Mouse (Mus musculus) NIH3T3 (cell line): ENCODE data around the gene Trim69.

Experiments used
- DNase-seq: peaks from one replicate; pipeline ENCODE4 v3.0.0-alpha.2; 2012; ENCODE audit warnings: low read depth

Gene Trim69

DNA sequence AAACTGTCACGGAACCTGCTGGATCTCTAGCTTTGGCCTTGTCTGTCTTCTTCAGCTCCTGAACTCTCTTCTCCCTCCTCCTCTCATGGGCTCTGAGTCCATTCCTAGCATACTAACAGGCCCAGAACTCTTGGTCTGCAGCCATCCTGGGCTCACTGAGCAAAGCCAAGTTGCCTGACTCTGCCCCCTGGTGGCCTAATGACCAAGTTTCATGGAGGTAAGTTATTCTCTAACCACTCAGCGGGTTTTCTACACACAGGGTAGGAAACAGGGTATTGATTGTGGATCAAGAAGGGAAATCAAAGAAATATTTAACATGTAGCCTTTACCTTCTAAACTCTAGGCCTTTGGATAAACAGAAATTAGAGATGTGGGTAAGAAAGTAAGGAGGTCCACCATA, at the start of gene Trim69:
TSS of gene Trim69 (plus strand) at position 21 of the 400 bp plus-strand sequence.
- peak; percentile 97 for DNase-seq

DNA sequence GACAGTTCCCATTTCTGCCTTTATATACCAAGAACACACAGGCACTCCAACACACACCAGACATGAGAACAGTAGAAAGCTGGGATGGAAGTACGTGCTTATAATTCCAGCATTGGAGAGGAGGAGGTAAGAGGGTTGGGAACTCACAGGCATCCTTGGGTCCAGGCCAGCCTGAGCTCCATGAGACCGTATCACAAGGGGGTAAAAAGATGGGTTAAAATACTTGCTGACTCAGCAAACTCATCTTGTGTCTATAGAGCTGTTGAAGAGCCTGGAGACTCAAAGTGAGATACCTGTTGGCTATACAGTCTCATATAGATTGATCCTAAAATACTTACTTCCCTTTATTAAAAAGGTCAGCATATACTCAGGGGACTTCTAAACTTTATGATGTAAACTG, 43.6 kb upstream of the Trim69 start:
- DNase-seq = peak; percentile 16

GRCm38 (mm10) chr2:122117961-122118958, 42.2 kb upstream of the Trim69 start, which contains the start of gene Spg11:
Gene Spg11 (minus strand): TSS chr2:122118386.
- peak; percentile 98 for DNase-seq

GRCm38 (mm10) chr2:122125680-122126572, 34.6 kb upstream of the Trim69 start:
- no peak for DNase-seq

DNA sequence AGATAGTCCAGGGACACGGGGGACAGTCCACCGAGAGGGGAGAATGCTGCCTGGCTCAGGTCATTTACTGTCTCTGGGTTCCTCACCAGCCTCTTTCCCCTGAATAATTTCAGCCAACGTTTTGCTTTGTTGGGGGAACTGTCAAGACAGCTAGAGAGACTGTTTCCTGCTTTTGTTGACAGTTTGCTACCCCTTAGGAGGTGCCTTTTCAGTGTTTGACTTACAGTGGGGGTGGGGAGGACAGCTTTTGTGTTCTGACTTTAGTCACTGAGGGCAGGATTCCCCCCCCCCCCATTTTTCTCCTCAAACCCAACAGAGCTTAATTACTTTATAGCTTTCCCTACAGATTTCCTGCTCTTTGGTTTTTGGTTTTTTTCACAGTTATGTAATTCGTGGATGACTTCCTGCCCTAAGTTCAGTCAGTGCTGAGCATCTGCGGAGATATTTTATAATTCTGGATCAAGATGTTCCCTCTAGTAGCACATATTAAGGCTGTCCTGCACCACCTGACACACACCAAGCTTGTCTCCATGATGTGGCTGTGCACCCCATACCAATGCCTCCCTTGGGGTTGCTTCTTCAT, 33.6 kb upstream of the Trim69 start:
- no peak for DNase-seq

DNA sequence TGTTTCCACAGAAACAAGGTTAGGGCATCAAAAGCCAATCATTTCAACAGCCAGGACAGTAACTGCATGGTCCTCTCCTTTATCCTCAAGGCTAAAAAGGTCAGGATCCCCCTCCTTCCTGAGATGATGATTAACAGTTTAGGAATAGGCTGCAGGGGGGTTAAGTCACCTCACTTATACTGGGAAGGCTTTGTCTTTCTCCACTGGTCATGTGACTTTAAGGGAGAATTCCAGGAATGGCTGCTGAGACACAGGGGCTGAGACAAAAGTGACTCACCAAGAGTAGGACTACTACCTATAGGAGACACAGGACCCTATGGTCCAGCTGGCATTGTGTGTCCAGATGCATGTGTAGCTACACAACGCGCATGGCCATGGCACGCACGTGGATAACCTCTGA, 32.9 kb upstream of the Trim69 start:
- DNase-seq = peak; percentile 55

- DNase-seq = no peak
Measured at GRCm38 (mm10) chr2:122132078-122132477, 28.4 kb upstream of the Trim69 start.

DNA sequence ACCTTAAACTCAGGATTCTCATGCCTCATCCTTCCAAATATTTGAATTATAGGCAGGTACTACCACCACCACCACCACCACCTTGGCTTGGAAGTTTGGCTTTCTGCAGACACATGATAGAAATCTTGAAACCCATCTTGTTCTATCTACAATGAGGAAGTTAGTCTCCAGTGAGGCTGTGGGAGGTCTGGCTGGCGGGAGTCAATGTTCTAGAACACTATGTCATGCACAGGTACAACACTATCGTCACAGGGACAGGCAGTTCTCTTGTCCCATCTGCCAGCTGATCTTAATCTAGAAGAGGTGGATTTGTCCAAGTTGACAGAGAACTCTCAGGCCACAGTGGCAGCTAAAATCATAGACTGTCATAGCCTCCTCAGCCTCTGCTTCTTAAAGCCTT, 27.9 kb upstream of the Trim69 start:
- no peak for DNase-seq

DNA sequence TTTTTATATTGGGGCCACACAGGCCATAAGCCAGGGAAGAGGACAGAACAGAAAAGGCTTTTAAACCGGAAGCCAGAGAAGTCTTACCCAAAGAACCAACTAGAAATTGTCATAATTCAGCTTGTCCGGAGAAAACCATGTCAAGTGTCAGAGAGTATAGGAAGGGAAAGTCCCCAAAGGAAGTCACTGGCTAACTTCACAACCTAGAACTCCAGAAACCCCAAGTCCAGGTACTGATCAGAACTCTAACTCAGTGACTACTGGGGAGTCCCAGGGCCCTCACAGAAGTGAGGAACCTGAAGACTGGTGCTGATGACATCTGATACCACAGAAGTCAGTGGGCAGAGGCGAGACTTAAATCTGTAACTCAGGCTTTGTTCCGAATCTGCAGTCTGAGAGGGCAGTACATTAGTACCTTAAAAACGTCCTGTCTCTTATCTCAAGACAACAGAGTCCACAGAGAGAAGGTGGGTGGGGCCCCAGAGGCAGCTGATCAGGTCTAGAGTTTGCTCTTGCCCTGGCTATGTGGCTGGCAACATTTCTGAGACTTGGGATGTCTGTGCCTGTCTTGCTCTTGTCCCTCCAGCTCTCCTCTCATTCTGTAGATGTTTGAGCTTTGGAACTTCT, 22.5 kb upstream of the Trim69 start:
- DNase-seq = no peak

- DNase-seq = no peak
Measured at GRCm38 (mm10) chr2:122140815-122141214, 19.7 kb upstream of the Trim69 start.

- DNase-seq = no peak
Measured at GRCm38 (mm10) chr2:122141332-122141967, 19.1 kb upstream of the Trim69 start.

GRCm38 (mm10) chr2:122143111-122143510, 17.4 kb upstream of the Trim69 start:
- no peak for DNase-seq

GRCm38 (mm10) chr2:122145756-122146155, 14.7 kb upstream of the Trim69 start:
- no peak for DNase-seq

- DNase-seq = no peak
Measured at GRCm38 (mm10) chr2:122146687-122147086, 13.8 kb upstream of the Trim69 start.

DNA sequence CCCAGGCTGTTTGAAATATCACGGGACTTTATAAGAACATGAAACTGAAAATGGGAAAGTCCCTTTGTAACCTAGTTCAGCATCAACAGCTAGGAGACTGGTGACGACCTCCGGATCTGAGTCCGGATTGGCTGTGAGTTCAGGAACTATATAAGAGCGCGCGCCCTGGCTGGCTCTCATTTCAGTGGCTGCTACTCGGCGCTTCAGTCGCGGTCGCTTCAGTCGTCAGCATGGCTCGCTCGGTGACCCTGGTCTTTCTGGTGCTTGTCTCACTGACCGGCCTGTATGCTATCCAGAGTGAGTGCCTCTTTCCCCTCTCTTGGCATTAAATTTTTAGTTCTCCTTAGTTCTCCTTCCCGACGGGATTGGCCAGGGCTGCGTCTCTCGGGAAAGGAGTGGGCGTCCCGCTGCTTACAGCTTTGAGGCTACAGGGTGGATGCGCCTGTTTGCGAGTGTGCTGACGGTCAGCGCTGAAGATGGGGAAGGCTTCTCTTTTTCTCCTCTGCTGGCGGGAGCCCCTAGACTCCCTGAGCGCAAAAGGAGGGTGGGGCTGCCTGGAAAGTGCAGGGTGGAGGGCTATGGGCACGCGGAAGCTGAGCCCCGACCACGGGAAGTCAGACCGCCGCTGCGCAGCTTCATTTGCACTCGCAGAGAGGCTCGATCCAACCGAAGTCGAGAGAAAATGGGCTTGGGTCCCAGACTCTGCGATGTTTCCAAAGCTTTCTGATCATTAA, 12.8 kb upstream of the Trim69 start, which contains the start of gene B2m:
TSS of gene B2m (plus strand) at position 179 of the 734 bp plus-strand sequence.
- peak; percentile 97 for DNase-seq

DNA sequence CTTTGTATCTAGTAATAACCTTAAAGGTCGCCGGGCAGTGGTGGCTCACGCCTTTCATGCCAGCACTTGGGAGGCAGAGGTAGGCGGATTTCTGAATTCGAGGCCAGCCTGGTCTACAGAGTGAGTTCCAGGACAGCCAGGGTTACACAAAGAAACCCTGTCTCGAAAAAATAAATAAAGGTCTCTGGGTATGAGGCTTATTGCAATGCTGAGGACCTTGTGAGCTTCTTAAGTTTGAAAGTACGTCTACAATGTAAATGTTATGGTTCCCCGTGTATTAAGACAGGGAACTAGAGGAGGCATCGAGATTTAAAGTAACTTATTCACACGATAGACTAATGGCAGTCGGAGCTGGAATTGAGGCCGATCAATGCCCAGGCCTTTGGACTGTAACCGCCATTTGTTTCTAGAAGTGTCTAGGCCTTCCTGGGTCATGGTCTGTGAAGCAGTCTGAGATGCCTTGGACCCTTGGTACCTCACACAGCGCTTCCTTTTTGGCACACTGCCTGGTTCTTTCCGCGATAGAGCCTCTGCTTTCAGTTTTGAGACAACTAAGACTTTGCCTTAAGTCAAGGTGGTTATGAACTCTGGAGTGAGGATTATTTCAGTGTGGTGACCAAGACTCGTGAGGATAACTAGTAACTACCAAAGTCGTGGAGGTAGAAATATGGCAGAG, 12.1 kb upstream of the Trim69 start:
- peak; percentile 80 for DNase-seq

GRCm38 (mm10) chr2:122149316-122149715, 11.2 kb upstream of the Trim69 start:
- no peak for DNase-seq

DNA sequence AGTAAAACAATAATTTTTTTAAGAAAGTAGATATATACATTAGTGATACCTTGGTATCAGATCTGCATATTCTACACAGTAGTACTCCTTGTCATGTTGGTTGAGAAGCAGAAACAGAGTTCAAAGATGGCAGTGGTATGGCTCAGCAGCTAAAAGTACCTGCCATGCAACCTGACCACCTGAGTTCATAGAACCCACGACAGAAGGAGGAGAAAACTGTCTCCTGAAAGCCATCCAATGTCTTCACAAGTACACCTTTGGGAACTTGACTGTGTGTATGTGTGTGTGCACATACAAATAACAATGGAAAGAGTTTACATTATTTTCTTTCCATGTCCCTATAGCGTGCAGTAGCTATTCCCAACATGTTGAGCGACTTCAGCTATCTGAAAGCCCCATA, 10.8 kb upstream of the Trim69 start:
- DNase-seq = no peak

DNA sequence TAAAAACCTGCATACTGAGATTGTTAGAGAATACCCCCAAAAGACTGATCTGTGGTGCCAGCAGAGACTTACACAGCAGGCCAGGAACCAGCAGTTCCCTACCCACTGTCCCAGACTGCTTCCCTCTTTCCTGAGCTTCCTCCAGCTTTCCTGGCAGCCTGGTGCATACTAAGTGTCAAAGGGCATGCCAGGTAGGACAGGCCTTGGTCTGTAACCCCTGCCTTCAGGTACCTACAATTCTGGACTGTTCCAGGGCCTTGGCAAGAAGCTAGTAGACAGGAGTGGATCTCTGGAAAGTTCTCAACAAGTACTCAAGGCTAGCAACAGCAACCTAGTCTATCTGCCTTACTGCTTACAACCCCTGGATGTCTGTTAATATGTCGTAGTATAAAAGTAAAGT, 9.3 kb upstream of the Trim69 start:
- DNase-seq = no peak

DNA sequence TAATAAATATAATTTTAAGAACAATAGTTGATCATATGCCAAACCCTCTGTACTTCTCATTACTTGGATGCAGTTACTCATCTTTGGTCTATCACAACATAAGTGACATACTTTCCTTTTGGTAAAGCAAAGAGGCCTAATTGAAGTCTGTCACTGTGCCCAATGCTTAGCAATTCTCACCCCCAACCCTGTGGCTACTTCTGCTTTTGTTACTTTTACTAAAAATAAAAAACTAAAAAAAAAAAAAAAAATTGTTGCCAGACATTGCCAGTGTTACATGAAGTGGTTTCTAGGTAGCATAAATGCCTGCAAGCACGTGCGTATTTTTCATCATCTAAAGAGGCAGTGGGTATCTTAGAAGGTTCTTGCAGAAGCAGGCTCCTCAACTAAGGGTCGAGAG, 7.7 kb upstream of the Trim69 start:
- no peak for DNase-seq
